16 mouse cellular contexts compared by ENCODE assay signal in genomic region chr7:89134884-89135511, GRCm38 (mm10).
"Had no signal": no experiment of that assay in that cellular context is flagged by ENCODE, and none has a peak within 500 bp of the region (broad histone marks: within the 10 kb centered on the region; RNA-seq: fewer than 3 reads in every experiment).

No protein-coding gene starts in this region.

- H3K4me3 ChIP-seq: liver, embryonic 13.5 days; liver, embryonic 15.5 days; megakaryocyte, embryonic 14.5 days; midbrain, embryonic 13.5 days; midbrain, embryonic 15.5 days; neural tube, embryonic 12.5 days had no signal

- H3K9me3 ChIP-seq: liver, embryonic 13.5 days; liver, embryonic 15.5 days; megakaryocyte, embryonic 14.5 days; midbrain, embryonic 13.5 days; midbrain, embryonic 15.5 days; neural tube, embryonic 12.5 days had no signal

- H3K27ac ChIP-seq: liver, embryonic 13.5 days; liver, embryonic 15.5 days; macrophage; midbrain, embryonic 13.5 days; midbrain, embryonic 15.5 days; neural tube, embryonic 12.5 days had no signal

- H3K9ac ChIP-seq: liver, embryonic 13.5 days; liver, embryonic 15.5 days; liver, postnatal 0 days; midbrain, embryonic 13.5 days; midbrain, embryonic 15.5 days; neural tube, embryonic 12.5 days had no signal

- H3K4me2 ChIP-seq: liver, embryonic 13.5 days; liver, embryonic 15.5 days; midbrain, embryonic 11.5 days; midbrain, embryonic 13.5 days; midbrain, embryonic 15.5 days; neural tube, embryonic 12.5 days had no signal

- DNase-seq: liver, embryonic 13.5 days; liver, postnatal 0 days; lung, postnatal 14 days; right cerebral cortex, postnatal 14 days; spleen, adult 18-20 months; thymus, adult 18-20 months; thymus, postnatal 14 days; thymus, postnatal 36 days had no signal

- H3K36me3 ChIP-seq: liver, embryonic 13.5 days; liver, embryonic 15.5 days; midbrain, embryonic 15.5 days; neural tube, embryonic 12.5 days had no signal

- H3K4me1 ChIP-seq: liver, embryonic 13.5 days; liver, embryonic 15.5 days; megakaryocyte, embryonic 14.5 days; midbrain, embryonic 13.5 days; midbrain, embryonic 15.5 days; neural tube, embryonic 12.5 days had no signal

- ATAC-seq: liver, postnatal 0 days; lung, postnatal 0 days; midbrain, embryonic 13.5 days; midbrain, embryonic 15.5 days had no signal

- H3K27me3 ChIP-seq: liver, embryonic 13.5 days; liver, embryonic 15.5 days; megakaryocyte, embryonic 14.5 days; midbrain, embryonic 13.5 days; midbrain, embryonic 15.5 days; neural tube, embryonic 12.5 days had no signal
